Mouse (Mus musculus) megakaryocyte, embryonic 14.5 days (primary cell): Measurements from ENCODE around the gene Pfkl. TPM values are rescaled to one million over a fixed set of nuclear protein-coding genes. Genes with fewer than 3 reads are reported as not detected.
"Not testable (repeated sequence)": the region's sequence is repeated elsewhere in the genome, so short reads cannot be mapped to it uniquely, and the experiment has no call there.

Experiments
- H3K27me3 ChIP-seq: replicated peaks from 2 replicates; pipeline ENCODE3; 2012; ENCODE audit warnings: inconsistent platforms
- H3K36me3 ChIP-seq: replicated peaks from 2 replicates; pipeline ENCODE3; 2012; ENCODE audit warnings: low read length, inconsistent platforms, mixed read lengths
- H3K4me1 ChIP-seq: 2 replicates; pipeline ENCODE4 v1.6.1; 2012; ENCODE audit warnings: inconsistent platforms
- H3K4me3 ChIP-seq: replicated peaks from 2 replicates; pipeline ENCODE3; 2012; ENCODE audit warnings: moderate library complexity, mild to moderate bottlenecking, inconsistent platforms
- H3K9me3 ChIP-seq: 2 replicates; pipeline ENCODE4 v1.6.1; 2012; ENCODE audit warnings: inconsistent platforms
- FLI1 ChIP-seq: IDR thresholded peaks from 2 replicates; pipeline ENCODE4 v1.6.1; 2012; ENCODE audit warnings: low read length, inconsistent platforms, mixed read lengths
- GATA1 ChIP-seq: IDR thresholded peaks from 3 replicates; pipeline ENCODE4 v1.6.1; 2012; ENCODE audit warnings: mixed read lengths, low read length, inconsistent platforms, borderline replicate concordance
- polyA plus RNA-seq: library from polyadenylated mRNA; stranded (reverse); fragments of >175 nt; gene quantifications from 2 replicates; pipeline ENCODE4 v1.2.3, GENCODE M21; 2012; ENCODE audit warnings: low replicate concordance; ENCODE audit not compliant: insufficient read depth

The Pfkl gene
- polyA plus RNA-seq, 1 experiment, result 333 TPM

- TF ChIP-seq GATA1 (no peak), FLI1 (no peak)
These were observed 35.1 kb downstream of the Pfkl start for GRCm38 (mm10) chr10:77974811-77975210.

GRCm38 (mm10) chr10:77974323-77974722, 35.6 kb downstream of the Pfkl start:
- TF ChIP-seq FLI1, result no peak
- no peak for TF ChIP-seq GATA1
- H3K27me3 ChIP-seq, result peaks cover 30% of the 10 kb centered on the region
- peaks cover 55% of the 10 kb centered on the region for H3K4me1 ChIP-seq
- no peak overlapping the region for H3K4me3 ChIP-seq
- peaks cover 9% of the 10 kb centered on the region for H3K9me3 ChIP-seq
- H3K36me3 ChIP-seq, result no peaks in the 10 kb centered on the region

More at GRCm38 (mm10) chr10:77974811-77975210, 35.1 kb downstream of the Pfkl start:
- no peaks in the 10 kb centered on the region for H3K36me3 ChIP-seq
- peak overlapping the region; percentile 39 for H3K4me3 ChIP-seq
- H3K9me3 ChIP-seq, result peaks cover 9% of the 10 kb centered on the region
- H3K27me3 ChIP-seq, result peaks cover 26% of the 10 kb centered on the region
- H3K4me1 ChIP-seq, result peaks cover 53% of the 10 kb centered on the region

GRCm38 (mm10) chr10:77971709-77972553, 38.0 kb downstream of the Pfkl start:
- Histone ChIP-seq H3K36me3 (no peaks in the 10 kb centered on the region), H3K9me3 (peaks cover 9% of the 10 kb centered on the region), H3K4me3 (no peak overlapping the region), H3K27me3 (peaks cover 51% of the 10 kb centered on the region), H3K4me1 (peaks cover 47% of the 10 kb centered on the region)
- no peak for TF ChIP-seq FLI1
- TF ChIP-seq GATA1, result no peak

GRCm38 (mm10) chr10:77971191-77971590, 38.7 kb downstream of the Pfkl start:
- Histone ChIP-seq H3K4me1 (peaks cover 47% of the 10 kb centered on the region), H3K9me3 (peaks cover 9% of the 10 kb centered on the region), H3K4me3 (peak overlapping the region; percentile 83), H3K36me3 (no peaks in the 10 kb centered on the region), H3K27me3 (peaks cover 56% of the 10 kb centered on the region)
- TF ChIP-seq FLI1 (no peak), GATA1 (no peak)

- no peak for TF ChIP-seq GATA1
- TF ChIP-seq FLI1, result no peak
- peaks cover 62% of the 10 kb centered on the region for H3K27me3 ChIP-seq
- H3K4me3 ChIP-seq, result peak within 1 kb of the TSS; percentile 83
These were observed 39.4 kb downstream of the Pfkl start, which contains the start of gene Trpm2 for GRCm38 (mm10) chr10:77970481-77970880. Trpm2 (minus strand) TSS chr10:77970563.

GRCm38 (mm10) chr10:77969973-77970325, 39.9 kb downstream of the Pfkl start:
- peak overlapping the region; percentile 83 for H3K4me3 ChIP-seq
- H3K4me1 ChIP-seq, result peaks cover 42% of the 10 kb centered on the region
- H3K36me3 ChIP-seq, result no peaks in the 10 kb centered on the region
- peaks cover 9% of the 10 kb centered on the region for H3K9me3 ChIP-seq
- peaks cover 61% of the 10 kb centered on the region for H3K27me3 ChIP-seq
- no peak for TF ChIP-seq GATA1
- no peak for TF ChIP-seq FLI1

More at GRCm38 (mm10) chr10:77970481-77970880, 39.4 kb downstream of the Pfkl start, which contains the start of gene Trpm2:
- H3K36me3 ChIP-seq, result no peaks in the 10 kb centered on the region
- H3K4me1 ChIP-seq, result peaks cover 46% of the 10 kb centered on the region
- peaks cover 9% of the 10 kb centered on the region for H3K9me3 ChIP-seq

- peaks cover 9% of the 10 kb centered on the region for H3K9me3 ChIP-seq
- peaks cover 37% of the 10 kb centered on the region for H3K4me1 ChIP-seq
- TF ChIP-seq GATA1 (no peak), FLI1 (no peak)
- H3K27me3 ChIP-seq, result peaks cover 57% of the 10 kb centered on the region
- H3K4me3 ChIP-seq, result peak overlapping the region; percentile 83
- H3K36me3 ChIP-seq, result no peaks in the 10 kb centered on the region
These were observed 40.5 kb downstream of the Pfkl start for GRCm38 (mm10) chr10:77969274-77969972.

- TF ChIP-seq FLI1 (no peak), GATA1 (no peak)
- H3K4me3 ChIP-seq, result no peak overlapping the region
- H3K27me3 ChIP-seq, result peaks cover 50% of the 10 kb centered on the region
- no peaks in the 10 kb centered on the region for H3K9me3 ChIP-seq
- no peaks in the 10 kb centered on the region for H3K36me3 ChIP-seq
- H3K4me1 ChIP-seq, result peaks cover 17% of the 10 kb centered on the region
These were observed 45.9 kb downstream of the Pfkl start for GRCm38 (mm10) chr10:77963971-77964370.

- no peaks in the 10 kb centered on the region for H3K9me3 ChIP-seq
- no peak for TF ChIP-seq GATA1
- no peak for TF ChIP-seq FLI1
- peak overlapping the region; percentile 46 for H3K4me3 ChIP-seq
- H3K36me3 ChIP-seq, result no peaks in the 10 kb centered on the region
- peaks cover 42% of the 10 kb centered on the region for H3K27me3 ChIP-seq
- peaks cover 13% of the 10 kb centered on the region for H3K4me1 ChIP-seq
These were observed 47.2 kb downstream of the Pfkl start for GRCm38 (mm10) chr10:77962725-77963124.

GRCm38 (mm10) chr10:77950468-77950867, 59.4 kb downstream of the Pfkl start:
- H3K4me3 ChIP-seq, result not testable (repeated sequence)

More at GRCm38 (mm10) chr10:77950468-77950867, 59.4 kb downstream of the Pfkl start:
- H3K27me3 ChIP-seq, result peaks cover 20% of the 10 kb centered on the region
- not testable (repeated sequence) for H3K36me3 ChIP-seq, H3K4me1 ChIP-seq
- peaks cover 21% of the 10 kb centered on the region for H3K9me3 ChIP-seq
